Mouse (Mus musculus) cerebellum, adult 2 months (tissue): Measurements from ENCODE around the gene Zdhhc8.

Experiments used
- CTCF ChIP-seq: fragments of 200-500 bp; IDR thresholded peaks from 2 replicates; pipeline ENCODE4 v1.5.1; 2011; ENCODE audit warnings: low read depth, mild to moderate bottlenecking, control low read depth, low read length, moderate library complexity, borderline replicate concordance; ENCODE audit not compliant: insufficient read depth
- POLR2A ChIP-seq: fragments of 200-500 bp; IDR thresholded peaks from 2 replicates; pipeline ENCODE4 v1.6.1; 2011; ENCODE audit warnings: low read length, control low read depth, borderline replicate concordance; ENCODE audit not compliant: insufficient read depth

- no peak for TF ChIP-seq CTCF
- no peak for TF ChIP-seq POLR2A
These were observed 16.2 kb upstream of the Zdhhc8 start for GRCm38 (mm10) chr16:18250828-18251790.
